24 mouse cellular contexts compared by ENCODE assay signal in genomic region chr6:55199047-55199446, GRCm38 (mm10). TPM values are rescaled to one million over a fixed set of nuclear protein-coding genes. Genes with fewer than 3 reads are reported as not detected.
DNase-seq lines count a peak whose midpoint lies in the region; ATAC-seq lines count a peak whose summit lies in the region.
"Had no signal": no experiment of that assay in that cellular context is flagged by ENCODE, and none has a peak within 500 bp of the region (broad histone marks: within the 10 kb centered on the region; RNA-seq: fewer than 3 reads in every experiment).

No protein-coding gene starts in this region.

- no peak for ATAC-seq in megakaryocyte-erythroid progenitor cell, adult 5-6 weeks (replicated peaks; ENCODE audit: low FRiP score, low TSS enrichment, poor library complexity, severe bottlenecking)
- ATAC-seq in megakaryocyte, adult 5-6 weeks (ENCODE audit: poor library complexity, severe bottlenecking): no peak

- H3K27me3 ChIP-seq in heart, embryonic 10.5 days (ENCODE audit: insufficient read depth, poor library complexity, severe bottlenecking): no peaks in the 10 kb centered on the region
- H3K27me3 ChIP-seq: forebrain, embryonic 12.5 days; heart, embryonic 13.5 days; neural tube, embryonic 13.5 days had no signal

- DNase-seq in heart, adult 11 months: peak; percentile 98
- no peak for DNase-seq in heart, embryonic 10.5 days (ENCODE audit: low spot score)
- DNase-seq in adipocyte (ENCODE audit: low spot score): peak; percentile 55
- peak; percentile 55 to 63 for DNase-seq in heart, postnatal 10 days
- peak; percentile 76 for DNase-seq in lung, postnatal 10 days
- DNase-seq in right cerebral cortex, postnatal 36 days (ENCODE audit: low spot score in 2 of 2): no peak
- DNase-seq: cerebellum, adult 18-20 months; kidney, adult 11 months; kidney, postnatal 10 days; layer of hippocampus, postnatal 36 days; midbrain, embryonic 14.5 days; right cerebral cortex, adult 18-20 months; spleen, adult 18-20 months; thymus, postnatal 4 days had no signal

- intact Hi-C loops in heart, postnatal 10 days (cut with DNase I): no loop called here

- H3K9me3 ChIP-seq in heart, embryonic 10.5 days: no peaks in the 10 kb centered on the region; the same call in 1 of the 2 replicates
- H3K9me3 ChIP-seq: forebrain, embryonic 12.5 days; heart, embryonic 13.5 days; neural tube, embryonic 13.5 days had no signal

- WGBS in heart, embryonic 10.5 days: 88% methylated on average over 3 of the region's 3 CpGs

- H3K36me3 ChIP-seq in heart, embryonic 10.5 days: no peaks in the 10 kb centered on the region
- H3K36me3 ChIP-seq: forebrain, embryonic 12.5 days; heart, embryonic 13.5 days; neural tube, embryonic 13.5 days had no signal

- no peak overlapping the region for H3K4me3 ChIP-seq in heart, embryonic 10.5 days
- H3K4me3 ChIP-seq: forebrain, embryonic 12.5 days; heart, embryonic 13.5 days; neural tube, embryonic 13.5 days had no signal

- H3K4me1 ChIP-seq in heart, embryonic 10.5 days: peaks cover 9% of the 10 kb centered on the region

- no peak overlapping the region for H3K27ac ChIP-seq in heart, embryonic 10.5 days
- H3K27ac ChIP-seq: forebrain, embryonic 12.5 days; heart, embryonic 13.5 days; neural tube, embryonic 13.5 days had no signal

RNA-seq across cellular contexts. Expression of gene Mindy4, which starts 4.1 kb away (rescaled TPM):
- 7.7 and 9.7 TPM in 2 replicates for polyA plus RNA-seq in heart, embryonic 10.5 days (2016; fragmentation: Nextera tagmentation; extraction: Ambion mirVana)
- total RNA-seq in heart, postnatal 10 days (2021): 1 to 10 TPM; 4.9 to 5.2 TPM
- total RNA-seq in megakaryocyte-erythroid progenitor cell, adult 5-6 weeks (2014; fragmentation: Nextera tagmentation): 2.1 and 5.5 TPM in 2 replicates
- total RNA-seq in megakaryocyte-erythroid progenitor cell, adult 5-6 weeks (2017): 4.9 and 10.6 TPM in 2 replicates
- total RNA-seq in megakaryocyte, adult 5-6 weeks (2015): 0.27 and 0.54 TPM in 2 replicates
- total RNA-seq in megakaryocyte, adult 5-6 weeks (2017): 0.26 and 1.1 TPM in 2 replicates
- total RNA-seq: CH12.LX had no signal

RNA-seq across cellular contexts. Expression of gene Inmt, which starts 24.2 kb away (rescaled TPM):
- polyA plus RNA-seq in heart, embryonic 10.5 days (2016; fragmentation: Nextera tagmentation; extraction: Ambion mirVana): 0.20 TPM in 1 of 2 replicates, not detected in the other
- total RNA-seq in heart, postnatal 10 days (2021): not detected
- total RNA-seq in megakaryocyte-erythroid progenitor cell, adult 5-6 weeks (2014; fragmentation: Nextera tagmentation): not detected in 2 replicates
- total RNA-seq in megakaryocyte-erythroid progenitor cell, adult 5-6 weeks (2017): not detected in 2 replicates
- not detected in 2 replicates for total RNA-seq in megakaryocyte, adult 5-6 weeks (2015)
- total RNA-seq in megakaryocyte, adult 5-6 weeks (2017): not detected in 2 replicates
- total RNA-seq: CH12.LX; common myeloid progenitor, adult 5-6 weeks; left cerebral cortex, postnatal 14 days; megakaryocyte progenitor cell, adult 5-6 weeks had no signal
- polyA plus RNA-seq: hindbrain, embryonic 11.5 days; midbrain, embryonic 14.5 days; neural tube, embryonic 13.5 days had no signal

Comparison
In these comparisons a context has a peak if more than half of its experiments do, and no peak if none do; other contexts are left out.
1. DNase-seq: peak in heart, adult 11 months (single experiment), adipocyte (single experiment), heart, postnatal 10 days (2 of 2) and lung, postnatal 10 days (single experiment); none in heart, embryonic 10.5 days (single experiment) and right cerebral cortex, postnatal 36 days (0 of 2).